Mouse (Mus musculus): ENCODE results near the gene Oxnad1.
"Not testable (repeated sequence)": the region's sequence is repeated elsewhere in the genome, so short reads cannot be mapped to it uniquely, and the experiment has no call there.

Oxnad1 gene

GRCm38 (mm10) chr14:32091124-32091523, 6.0 kb downstream of the Oxnad1 start:
- no peak for DNase-seq (ENCODE audit: low spot score)

GRCm38 (mm10) chr14:32091704-32092103, 6.5 kb downstream of the Oxnad1 start:
- DNase-seq (ENCODE audit: low spot score): no peak

DNA sequence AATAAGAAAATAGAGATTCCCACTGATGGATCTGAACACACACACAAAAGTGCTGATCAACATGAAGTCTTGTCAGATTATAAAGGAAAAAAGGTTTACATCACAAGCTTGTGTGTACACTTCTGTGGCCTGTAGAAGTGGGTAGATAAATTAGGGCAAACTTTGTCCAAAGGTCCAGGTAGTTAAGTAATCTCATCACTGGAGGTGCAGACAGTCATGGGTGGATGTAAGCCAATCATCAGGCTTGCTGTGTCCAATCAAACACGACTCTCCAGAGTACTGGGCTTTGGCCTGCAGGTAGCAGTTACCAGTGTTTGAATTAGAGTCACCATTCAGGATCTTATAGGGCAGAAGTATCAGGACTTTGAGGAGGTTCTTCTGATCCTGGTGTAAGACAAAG, 7.8 kb downstream of the Oxnad1 start:
- DNase-seq (ENCODE audit: low spot score): no peak

DNA sequence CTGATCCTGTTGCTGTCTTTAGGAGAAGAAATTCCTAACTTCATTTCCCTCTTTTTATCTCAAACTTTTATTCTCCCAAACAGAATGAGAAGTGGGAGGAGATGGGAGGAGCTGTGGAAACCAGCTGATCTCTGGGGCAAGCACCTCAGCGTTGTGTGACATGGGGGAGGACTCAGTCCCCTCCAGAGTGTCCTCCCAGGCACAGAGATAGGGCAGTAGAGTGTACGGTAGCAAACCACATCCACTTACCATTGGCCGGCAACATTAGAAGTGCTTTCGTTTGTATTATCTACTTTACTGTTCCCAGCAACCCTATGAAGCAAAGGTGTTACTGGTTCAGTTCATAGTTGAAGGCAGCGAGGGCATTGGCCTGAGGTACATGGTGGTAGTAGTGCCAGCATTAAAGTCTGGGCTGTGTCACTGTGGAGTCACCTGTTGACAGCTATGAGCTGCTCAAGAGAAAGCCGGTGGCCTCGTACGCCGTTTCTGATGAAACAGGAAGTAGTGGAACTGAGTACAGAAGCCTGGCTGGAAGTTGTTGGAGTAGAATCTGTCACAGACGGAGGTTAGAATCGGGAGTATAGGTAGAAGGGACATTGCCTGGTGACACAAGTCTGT, 8.4 kb downstream of the Oxnad1 start:
- no peak for DNase-seq (ENCODE audit: low spot score)

DNA sequence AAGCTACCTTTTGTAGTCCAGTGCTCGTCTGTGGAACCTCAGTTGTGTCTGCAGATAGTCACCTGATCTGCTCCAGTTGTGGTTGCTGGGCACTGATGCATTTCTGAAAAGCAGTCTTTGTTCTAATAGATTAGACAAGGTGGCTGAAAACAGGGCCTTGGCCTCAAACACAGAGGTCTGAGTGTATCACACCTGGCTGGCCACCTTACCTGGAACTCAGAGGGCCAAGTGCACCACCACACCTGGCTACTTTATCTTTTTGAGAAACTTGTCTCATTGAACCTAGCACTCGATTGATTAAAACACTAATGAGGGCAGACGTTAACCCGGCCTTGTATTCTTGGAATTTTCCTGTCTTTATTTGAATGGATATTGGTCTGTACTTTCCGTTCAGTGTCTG, 10.5 kb downstream of the Oxnad1 start:
- DNase-seq (ENCODE audit: low spot score): no peak

DNA sequence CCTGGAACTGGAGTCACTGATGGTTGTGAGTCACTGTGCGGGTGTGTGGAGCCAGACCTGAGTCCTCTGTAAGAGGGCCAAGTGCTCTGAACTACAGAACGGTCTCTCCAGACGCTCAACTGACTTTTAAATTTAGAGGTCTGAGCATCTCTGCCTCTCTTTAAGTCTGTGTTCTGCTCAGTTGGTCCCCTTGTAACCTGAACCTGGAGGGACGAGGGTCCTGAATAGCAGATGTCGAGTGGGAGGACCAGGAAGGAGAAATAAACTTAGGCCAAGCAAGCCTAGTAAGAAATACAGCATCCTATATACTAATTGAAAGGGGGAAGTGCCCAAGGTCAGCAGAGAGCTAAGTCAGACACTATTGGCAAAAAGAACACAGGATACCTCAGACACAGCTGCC, 11.6 kb downstream of the Oxnad1 start:
- no peak for DNase-seq (ENCODE audit: low spot score)

DNA sequence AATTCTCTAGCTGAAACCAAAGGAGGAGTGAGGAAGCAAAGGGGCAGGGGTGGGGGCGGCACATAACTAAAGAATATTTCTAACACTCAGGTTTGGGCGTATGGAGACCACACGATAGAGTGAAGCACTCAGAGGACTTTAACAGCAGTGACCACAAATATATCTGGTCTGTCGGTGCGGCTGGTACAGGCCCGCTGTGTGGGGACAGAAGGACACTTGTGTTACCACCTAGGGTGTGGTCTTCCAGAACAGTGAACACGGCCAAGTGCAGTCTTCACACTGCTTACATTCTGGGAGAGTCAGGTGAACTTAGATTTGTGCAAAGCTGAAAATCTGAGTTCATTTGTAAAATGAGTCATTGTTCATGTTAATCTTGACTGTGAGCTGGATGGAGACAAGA, 12.5 kb downstream of the Oxnad1 start:
- DNase-seq (ENCODE audit: low spot score): no peak

GRCm38 (mm10) chr14:32098951-32099350, 13.8 kb downstream of the Oxnad1 start:
- DNase-seq (ENCODE audit: low spot score): no peak

- DNase-seq (ENCODE audit: low spot score): no peak
Observed at GRCm38 (mm10) chr14:32103556-32103955, 18.4 kb downstream of the Oxnad1 start.

- DNase-seq (ENCODE audit: low spot score): no peak
Observed at GRCm38 (mm10) chr14:32105663-32106062, 20.5 kb downstream of the Oxnad1 start.

DNA sequence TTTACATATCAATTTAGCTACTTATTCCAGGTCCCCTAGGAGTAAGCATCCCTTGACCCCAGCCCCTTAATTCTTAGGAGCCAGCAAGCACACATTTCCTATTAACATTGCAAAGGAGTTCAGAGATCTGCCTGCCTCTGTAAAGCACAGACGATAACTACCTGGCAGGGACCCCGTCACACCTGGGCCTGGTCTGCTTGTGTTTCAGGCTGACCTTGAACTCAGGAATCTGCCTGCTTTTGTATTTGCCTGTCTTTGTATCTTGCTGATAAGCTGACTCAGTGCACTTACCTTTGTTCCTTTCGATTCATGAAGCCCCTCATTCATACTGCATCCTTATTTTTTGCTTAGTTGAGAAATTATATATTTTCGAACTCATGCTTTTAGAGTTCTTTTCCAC, 21.7 kb downstream of the Oxnad1 start:
- no peak for DNase-seq (ENCODE audit: low spot score)

DNA sequence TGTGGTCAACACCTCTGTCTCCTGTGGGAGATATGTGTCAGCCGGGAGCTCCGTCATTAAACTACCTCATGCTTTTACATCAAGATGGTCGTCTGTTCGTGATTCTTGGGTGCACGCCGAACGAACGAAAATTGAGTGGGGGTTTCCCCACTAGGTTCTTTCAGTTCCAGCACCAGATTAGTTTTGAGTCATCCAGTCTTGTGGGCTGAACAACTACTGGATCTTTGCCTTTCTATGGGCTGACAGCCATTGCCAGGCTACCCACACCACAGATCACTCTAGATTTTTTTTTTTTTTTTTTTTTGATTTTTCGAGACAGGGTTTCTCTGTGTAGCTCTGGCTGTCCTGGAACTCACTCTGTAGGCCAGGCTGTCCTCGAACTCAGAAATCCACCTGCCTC, 26.9 kb downstream of the Oxnad1 start:
- not testable (repeated sequence) for DNase-seq (ENCODE audit: low spot score)

DNA sequence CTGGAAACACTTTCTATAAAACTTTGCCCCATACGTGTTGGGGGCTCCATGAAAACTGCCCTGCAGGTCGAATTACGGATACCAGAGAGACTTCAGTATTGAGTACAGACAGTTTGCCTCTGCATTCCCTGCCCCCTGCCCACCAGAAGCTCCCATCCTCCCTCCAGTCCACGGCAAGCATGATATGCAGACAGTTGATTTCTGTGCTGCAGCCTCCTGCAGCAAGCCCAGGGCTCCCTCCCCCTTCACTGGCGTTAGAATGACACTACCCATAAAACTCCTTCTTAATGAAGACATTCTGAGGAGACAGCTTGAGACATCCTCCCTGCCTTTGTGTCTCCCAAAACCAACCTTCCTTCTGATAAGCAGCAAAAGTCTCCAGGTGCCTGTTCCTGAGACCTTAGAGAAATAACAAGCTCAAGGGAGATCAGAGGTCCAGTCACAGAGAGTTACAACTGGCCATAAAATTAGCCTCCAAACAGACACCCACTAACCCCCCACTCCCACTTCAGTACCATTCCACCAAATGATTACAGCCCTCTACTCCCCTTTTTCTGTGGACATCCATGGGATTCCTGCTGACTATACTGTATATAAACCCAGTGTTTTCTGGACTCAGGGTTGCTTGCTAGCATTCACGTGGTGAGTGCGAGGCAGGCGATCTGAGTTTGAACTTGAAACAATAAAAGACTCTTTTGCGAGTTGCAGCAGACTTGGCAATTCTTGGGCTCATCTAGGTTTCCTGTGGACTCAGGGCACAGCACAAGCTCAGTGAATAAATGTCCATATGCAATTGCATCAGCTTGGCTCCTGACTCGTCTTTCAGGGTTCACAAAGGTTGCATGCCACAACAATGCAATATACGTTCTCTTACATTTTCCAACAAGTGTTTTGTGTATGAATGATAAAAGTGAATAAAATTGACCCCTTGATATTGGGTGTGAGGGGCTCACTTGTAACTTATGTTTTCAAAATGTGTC, 36.1 kb downstream of the Oxnad1 start:
- no peak for DNase-seq (ENCODE audit: low spot score)

DNA sequence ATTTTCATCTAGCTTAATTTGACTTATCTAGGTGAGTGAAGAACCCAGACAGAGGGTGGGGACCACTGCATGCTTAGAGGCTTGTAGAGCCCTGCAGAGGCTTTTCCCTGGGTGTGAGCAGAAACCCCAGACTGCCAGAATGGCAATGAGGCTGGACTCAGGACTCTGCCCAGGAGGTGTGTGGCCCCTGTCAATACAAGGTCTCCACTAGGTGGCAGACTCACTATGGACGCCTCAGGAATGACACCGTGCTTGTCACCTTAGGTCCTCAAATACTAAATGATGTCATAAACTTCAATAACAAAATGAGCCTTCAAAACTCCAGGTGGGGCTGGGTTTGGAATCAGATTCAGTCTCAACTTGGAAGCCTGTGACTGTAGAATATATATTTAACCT, 36.7 kb downstream of the Oxnad1 start:
- DNase-seq (ENCODE audit: low spot score): no peak

DNA sequence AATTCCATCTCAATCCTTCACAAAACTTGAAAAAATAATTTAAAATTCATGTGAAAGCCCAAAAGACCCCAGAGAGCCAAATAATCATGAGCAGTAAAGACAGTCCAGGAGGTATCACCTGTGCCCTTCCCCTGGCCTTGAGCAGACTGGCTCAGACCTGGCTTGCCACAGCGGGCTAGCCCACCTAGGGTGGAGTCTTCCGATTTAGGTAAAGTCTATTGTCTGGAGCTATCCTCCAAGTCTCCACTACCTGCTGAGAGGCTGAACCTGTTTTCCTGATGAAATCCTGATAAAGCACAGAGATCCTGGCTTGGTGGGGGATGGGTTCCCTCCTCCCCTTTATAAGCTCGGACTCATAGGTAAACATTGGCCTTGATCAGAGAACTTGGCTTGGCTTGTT, 39.1 kb downstream of the Oxnad1 start:
- no peak for DNase-seq (ENCODE audit: low spot score)

- DNase-seq (ENCODE audit: low spot score): not testable (repeated sequence)
Observed at GRCm38 (mm10) chr14:32125256-32125655, 40.1 kb downstream of the Oxnad1 start.

DNA sequence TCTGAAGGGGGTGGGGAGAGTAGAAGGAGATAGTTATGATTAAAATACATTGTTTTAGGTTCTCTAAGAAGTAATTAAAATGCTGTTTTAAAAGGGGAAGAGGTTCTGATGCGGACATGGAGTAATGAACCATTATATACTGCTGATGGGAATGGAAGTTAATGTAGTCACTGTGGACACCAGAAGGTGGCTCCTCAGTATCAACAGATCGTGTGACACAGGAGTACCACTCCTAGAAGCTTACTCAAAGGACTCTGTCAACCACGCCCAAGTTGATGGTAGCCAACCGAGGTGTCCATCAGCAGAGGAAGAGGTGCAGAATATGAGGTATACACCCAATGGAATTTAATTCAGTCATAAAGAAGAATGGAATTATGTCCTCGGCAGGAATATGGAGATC, 43.2 kb downstream of the Oxnad1 start:
- DNase-seq (ENCODE audit: low spot score): no peak

- no peak for DNase-seq (ENCODE audit: low spot score)
Observed at GRCm38 (mm10) chr14:32131836-32132235, 46.7 kb downstream of the Oxnad1 start.

DNA sequence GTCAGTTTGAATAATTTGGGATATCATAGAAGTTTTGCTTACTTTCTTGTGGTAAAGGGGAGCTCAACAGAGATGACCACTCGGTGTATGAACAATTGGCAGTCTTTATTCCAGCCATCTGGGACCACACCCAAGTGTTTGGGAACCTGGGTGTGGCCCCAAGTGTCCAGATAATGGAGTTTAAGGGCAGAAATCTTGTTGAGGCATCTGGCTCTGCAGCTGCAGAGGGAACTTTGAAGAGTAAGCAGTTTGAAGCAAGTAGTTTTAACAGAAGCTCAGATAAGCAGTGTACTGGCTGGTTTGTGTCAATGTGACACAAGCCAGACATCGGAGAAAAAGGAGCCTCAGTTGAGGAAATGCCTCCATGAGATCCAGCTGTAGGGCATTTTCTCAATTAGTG, 49.1 kb downstream of the Oxnad1 start:
- DNase-seq (ENCODE audit: low spot score): no peak

DNA sequence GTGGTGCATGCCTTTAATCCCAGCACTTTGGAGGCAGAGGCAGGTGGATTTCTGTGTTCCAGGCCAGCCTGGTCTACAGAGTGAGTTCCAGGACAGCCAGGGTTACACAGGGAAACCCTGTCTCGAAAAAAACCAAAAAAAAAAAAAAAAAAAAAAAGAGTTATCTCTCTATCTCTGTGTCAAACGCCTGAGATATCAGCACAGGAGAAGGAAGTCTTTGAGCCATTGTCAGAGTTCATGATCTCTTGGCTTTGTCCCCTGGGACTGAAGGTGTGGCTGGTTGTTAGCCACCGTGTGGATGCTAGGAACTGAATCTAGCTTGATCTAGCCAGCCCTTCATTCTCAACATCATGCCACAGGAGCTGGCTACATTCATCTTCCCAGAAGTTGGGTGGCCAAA, 51.3 kb downstream of the Oxnad1 start:
- not testable (repeated sequence) for DNase-seq (ENCODE audit: low spot score)

DNA sequence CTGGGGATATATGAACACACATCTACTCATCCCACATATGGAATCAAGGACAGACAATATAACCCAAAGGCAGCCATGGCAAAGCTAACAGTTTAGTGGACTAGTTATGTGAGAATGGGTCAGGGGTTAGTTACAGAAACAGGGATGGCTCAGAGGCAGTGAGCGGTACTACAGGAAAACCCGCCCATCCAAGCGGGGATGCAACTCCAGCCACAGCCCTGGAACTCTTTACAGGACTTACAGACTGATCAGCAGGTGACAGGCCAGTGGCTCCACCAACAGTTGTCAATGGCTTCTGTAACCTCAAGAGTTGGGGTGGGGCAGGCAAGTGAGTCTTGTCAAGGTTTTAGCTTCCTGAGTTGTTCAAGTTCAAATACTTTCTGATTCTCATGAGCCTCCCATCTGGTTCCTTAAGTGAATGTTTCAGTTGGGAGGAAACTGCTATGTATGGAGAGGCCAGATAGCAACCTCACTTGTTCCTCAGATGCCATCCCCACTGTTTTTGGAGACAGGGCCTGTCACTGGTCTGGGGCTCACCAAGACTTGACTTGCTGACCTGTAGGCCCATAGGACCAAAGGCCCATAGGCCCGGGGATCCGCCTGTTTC, 55.3 kb downstream of the Oxnad1 start:
- DNase-seq (ENCODE audit: low spot score): no peak

- no peak for DNase-seq (ENCODE audit: low spot score)
Observed at GRCm38 (mm10) chr14:32141723-32142122, 56.5 kb downstream of the Oxnad1 start, which contains the start of gene Msmb. Gene Msmb, plus strand, starts transcription at chr14:32142023.

GRCm38 (mm10) chr14:32144734-32145133, 59.6 kb downstream of the Oxnad1 start:
- DNase-seq (ENCODE audit: low spot score): no peak

Data from ovary, adult 18-20 months (tissue).